Mouse (Mus musculus) forebrain, embryonic 16.5 days (tissue): ENCODE measurements around the gene 1110032A03Rik. TPM values are rescaled to one million over a fixed set of nuclear protein-coding genes. Genes with fewer than 3 reads are reported as not detected.

Experiments
- ATAC-seq: fragments of 200-750 bp; cut with Nextera tagmentation; 2 replicates; pipeline ENCODE4 v1.8.0; 2017; ENCODE audit warnings: mild to moderate bottlenecking, moderate library complexity
- H3K27ac ChIP-seq: fragments of 300-500 bp; sonication (generic); 2 replicates; pipeline ENCODE4 v1.5.1; 2014; ENCODE audit warnings: low read length, control low read depth
- H3K27me3 ChIP-seq: fragments of 300-500 bp; sonication (generic); replicated peaks from 2 replicates; pipeline ENCODE4 v1.6.1; 2014; ENCODE audit warnings: low read length; ENCODE audit not compliant: control insufficient read depth, insufficient read depth
- H3K36me3 ChIP-seq: fragments of 300-500 bp; sonication (generic); 2 replicates; pipeline ENCODE4 v1.6.1; 2014; ENCODE audit not compliant: control insufficient read depth, insufficient read depth
- H3K4me1 ChIP-seq: fragments of 300-500 bp; sonication (generic); replicated peaks from 2 replicates; pipeline ENCODE4 v1.6.1; 2014; ENCODE audit warnings: low read length; ENCODE audit not compliant: control insufficient read depth, insufficient read depth
- H3K4me2 ChIP-seq: fragments of 300-500 bp; sonication (generic); 2 replicates; pipeline ENCODE4 v1.6.1; 2014; ENCODE audit warnings: mild to moderate bottlenecking, low read length, control low read depth
- H3K4me3 ChIP-seq: fragments of 300-500 bp; sonication (generic); replicated peaks from 2 replicates; pipeline ENCODE4 v1.5.1; 2014; ENCODE audit warnings: mild to moderate bottlenecking, low read length, control low read depth
- H3K9ac ChIP-seq: fragments of 300-500 bp; sonication (generic); replicated peaks from 2 replicates; pipeline ENCODE4 v1.6.1; 2014; ENCODE audit warnings: low read depth, low read length, control low read depth
- H3K9me3 ChIP-seq: fragments of 300-500 bp; sonication (generic); 2 replicates; pipeline ENCODE4 v1.6.1; 2016; ENCODE audit warnings: low read length; ENCODE audit not compliant: control insufficient read depth
- WGBS: fragments of 180-500 bp; shearing (Covaris S2); extraction: QIAGEN DNeasy Blood & Tissue Kit; methylation state at CpG from one replicate; pipeline ENCODE4 v1.1.7; 2014; 5-methylcytosine and 5-hydroxymethylcytosine counted together
- polyA plus RNA-seq: library from polyadenylated mRNA; unstranded; fragments of >200 nt; fragmentation: Nextera tagmentation; extraction: Ambion mirVana; gene quantifications from 2 replicates; pipeline ENCODE4 v1.2.1, GENCODE M21; 2015

Gene 1110032A03Rik
- polyA plus RNA-seq, 1 experiment from 2014 or later = 56.1 TPM

DNA sequence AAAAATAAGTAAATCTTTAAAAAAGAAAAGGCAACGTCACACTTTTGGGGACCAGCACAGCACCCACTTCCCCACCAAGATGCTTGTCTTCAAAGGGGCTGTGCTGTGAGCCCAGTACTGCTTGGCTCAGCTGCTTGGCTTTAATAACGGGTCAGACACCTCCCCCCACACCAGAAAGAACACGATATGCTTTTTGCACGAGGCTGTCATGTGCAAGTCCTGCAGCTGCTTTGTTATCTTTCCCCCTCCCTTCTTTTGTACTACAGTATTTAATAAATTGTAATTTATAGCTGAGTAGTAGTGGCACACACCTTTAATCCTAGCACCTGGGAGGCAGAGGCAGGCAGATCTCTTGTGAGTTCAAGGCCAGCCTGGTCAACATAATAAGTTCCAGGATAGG is 56.4 kb downstream of the 1110032A03Rik start:
- Histone ChIP-seq H3K9me3 (no peaks in the 10 kb centered on the region), H3K27me3 (no peaks in the 10 kb centered on the region), H3K4me1 (peaks cover 21% of the 10 kb centered on the region), H3K27ac (no peak overlapping the region), H3K9ac (no peak overlapping the region), H3K4me2 (no peak overlapping the region), H3K36me3 (no peaks in the 10 kb centered on the region), H3K4me3 (no peak overlapping the region)
- 83% methylated on average over 4 of the region's 4 CpGs for WGBS
- no peak for ATAC-seq

- Histone ChIP-seq H3K4me3 (no peak overlapping the region), H3K4me2 (no peak overlapping the region), H3K9me3 (no peaks in the 10 kb centered on the region), H3K27me3 (no peaks in the 10 kb centered on the region), H3K27ac (no peak overlapping the region), H3K36me3 (no peaks in the 10 kb centered on the region), H3K9ac (no peak overlapping the region), H3K4me1 (no peaks in the 10 kb centered on the region)
- ATAC-seq = no peak
- WGBS = 76% methylated on average over 4 of the region's 4 CpGs
These were observed 61.1 kb downstream of the 1110032A03Rik start for GRCm38 (mm10) chr9:50714188-50714587.

Other genes starting within 250 kb of the 1110032A03Rik start
- gene Pts, start 246.8 kb downstream of the 1110032A03Rik start, polyA plus RNA-seq = 86.8 and 94.1 TPM in 2 replicates
- 15.8 and 16.5 TPM in 2 replicates for gene Il18, start 220.7 kb downstream of the 1110032A03Rik start, polyA plus RNA-seq
- gene Bco2, start 220.3 kb downstream of the 1110032A03Rik start, polyA plus RNA-seq = 0.52 and 0.61 TPM in 2 replicates
- gene Tex12, start 214.2 kb downstream of the 1110032A03Rik start, polyA plus RNA-seq = not detected in 2 replicates
- 205 and 215 TPM in 2 replicates for gene Sdhd, start 171.7 kb downstream of the 1110032A03Rik start, polyA plus RNA-seq
- 308 and 327 TPM in 2 replicates for gene Timm8b, start 171.6 kb downstream of the 1110032A03Rik start, polyA plus RNA-seq
- 2.7 and 4.1 TPM in 2 replicates for gene Pih1d2, start 158.2 kb downstream of the 1110032A03Rik start, polyA plus RNA-seq
- gene Nkapd1, start 158.1 kb downstream of the 1110032A03Rik start, polyA plus RNA-seq = 19.7 and 20.6 TPM in 2 replicates
- gene Dlat, start 115.7 kb downstream of the 1110032A03Rik start, polyA plus RNA-seq = 43.4 and 44.3 TPM in 2 replicates
- 28.5 and 29.7 TPM in 2 replicates for gene Dixdc1, start 36.0 kb downstream of the 1110032A03Rik start, polyA plus RNA-seq
- 1.5 and 1.7 TPM in 2 replicates for gene 2310030G06Rik, start 29.0 kb downstream of the 1110032A03Rik start, polyA plus RNA-seq
- 10.1 and 17.3 TPM in 2 replicates for gene Cryab, start 24.2 kb downstream of the 1110032A03Rik start, polyA plus RNA-seq
- 0.81 and 0.96 TPM in 2 replicates for gene Hspb2, start 23.2 kb downstream of the 1110032A03Rik start, polyA plus RNA-seq
- 12.0 and 13.3 TPM in 2 replicates for gene Fdxacb1, start 7.3 kb downstream of the 1110032A03Rik start, polyA plus RNA-seq
- 51.0 and 54.1 TPM in 2 replicates for gene Alg9, start 501 bp downstream of the 1110032A03Rik start, polyA plus RNA-seq
- 86.4 and 104 TPM in 2 replicates for gene Ppp2r1b, start 69.8 kb upstream of the 1110032A03Rik start, polyA plus RNA-seq
- gene Sik2, start 233.6 kb upstream of the 1110032A03Rik start, polyA plus RNA-seq = 20.1 and 23.7 TPM in 2 replicates